Mouse (Mus musculus): ENCODE measurements around the gene Ttll12. TPM values are rescaled to one million over a fixed set of nuclear protein-coding genes. Genes with fewer than 3 reads are reported as not detected.

Gene Ttll12
- total and polyA plus RNA-seq, 3 experiments = 21.9 to 40.0 (median 31.1) TPM

- in situ Hi-C loops (cut with MboI; ENCODE audit: low pct_ligation_motif_present, low pct_unique_long_range_greater_than_20kb, low sequenced_read_pairs) (no loop called here), dilution Hi-C loops (cut with MboI; ENCODE audit: extremely low pct_ligation_motif_present, extremely low pct_unique_long_range_greater_than_20kb, low sequenced_read_pairs) (no loop called here)
- Histone ChIP-seq H3K27ac (ENCODE audit: insufficient read depth, low read depth) (no peak overlapping the region), H3K4me2 (ENCODE audit: insufficient read depth, low read depth, poor library complexity, severe bottlenecking) (peak overlapping the region; percentile 11), H3K36me3 (replicated peaks in 1 of 2; ENCODE audit: control insufficient read depth in 1 of 2, insufficient read depth in 1 of 2, low read length in 1 of 2) (peaks cover 0 to 38% of the 10 kb centered on the region in 2 experiments), H3K27me3 (replicated peaks) (no peaks in the 10 kb centered on the region), H3K79me2 (replicated peaks; ENCODE audit: control insufficient read depth, extremely low read depth, insufficient read depth, poor library complexity, severe bottlenecking) (peaks cover 13% of the 10 kb centered on the region), H3K9me3 (replicated peaks; ENCODE audit: low read length) (no peaks in the 10 kb centered on the region), H3K9ac (ENCODE audit: insufficient read depth, low read depth) (peak overlapping the region; percentile 74; the same call in 1 of the 2 replicates), H3K4me3 (replicated peaks in 1 of 3; ENCODE audit: low read depth in 2 of 3, low read length in 2 of 3, poor library complexity in 1 of 3) (peak overlapping the region; percentile 87 to 94 (median 88)), H3K4me1 (ENCODE audit: control insufficient read depth in 1 of 2, insufficient read depth in 2 of 2) (peaks cover 6 to 23% of the 10 kb centered on the region in 2 experiments; a peak in 3 of 4 replicates)
- no peak for TF ChIP-seq NRF1 (IDR thresholded peaks at IDR 0.05; ENCODE audit: low read depth, low read length)
- TF ChIP-seq MAZ (IDR thresholded peaks at IDR 0.05; ENCODE audit: low read depth, low read length) = no peak
- no peak for TF ChIP-seq GABPA (IDR thresholded peaks at IDR 0.05; ENCODE audit: insufficient replicate concordance, low read depth, low read length)
- no peak for TF ChIP-seq JUND (conservative IDR thresholded peaks at IDR 0.05; ENCODE audit: low read depth, low read length)
- TF ChIP-seq MYC (IDR thresholded peaks at IDR 0.05; ENCODE audit: low read depth, low read length) = no peak
- TF ChIP-seq ZC3H11A (IDR thresholded peaks at IDR 0.05; ENCODE audit: low read depth, low read length) = no peak
- TF ChIP-seq USF2 (conservative IDR thresholded peaks at IDR 0.05; ENCODE audit: low read depth, low read length) = no peak
- TF ChIP-seq MEF2A (IDR thresholded peaks at IDR 0.05; ENCODE audit: borderline replicate concordance, low read depth, low read length) = no peak
- TF ChIP-seq EP300 (IDR thresholded peaks at IDR 0.05; ENCODE audit: low read length) = no peak
- no peak for TF ChIP-seq ZMIZ1 (IDR thresholded peaks at IDR 0.05; ENCODE audit: low read depth, low read length)
- TF ChIP-seq PAX5 (IDR thresholded peaks at IDR 0.05; ENCODE audit: low read length) = no peak
- no peak for TF ChIP-seq ZKSCAN1 (IDR thresholded peaks at IDR 0.05; ENCODE audit: borderline replicate concordance, low read depth, low read length)
- no peak for TF ChIP-seq MXI1 (IDR thresholded peaks at IDR 0.05; ENCODE audit: low read depth, low read length)
- TF ChIP-seq CHD1 (IDR thresholded peaks at IDR 0.05; ENCODE audit: low read depth, low read length) = no peak
- TF ChIP-seq CTCF (conservative IDR thresholded peaks at IDR 0.05 in 1 of 2, IDR thresholded peaks at IDR 0.05 in 1 of 2; ENCODE audit: low read depth in 2 of 2, low read length in 2 of 2) = no peak
- TF ChIP-seq BHLHE40 (IDR thresholded peaks at IDR 0.05; ENCODE audit: low read depth, low read length) = no peak
- TF ChIP-seq JUN (IDR thresholded peaks at IDR 0.05; ENCODE audit: insufficient read depth, low read depth, low read length) = no peak
- no peak for TF ChIP-seq ZNF384 (IDR thresholded peaks at IDR 0.05; ENCODE audit: low read depth, low read length)
- no peak for TF ChIP-seq IRF4 (IDR thresholded peaks at IDR 0.05; ENCODE audit: low read depth, low read length)
- peak; percentile 32 for DNase-seq (ENCODE audit: extremely low read depth)
These were observed 1.1 kb downstream of the Ttll12 start for GRCm38 (mm10) chr15:83593702-83594512.

GRCm38 (mm10) chr15:83593189-83593585, 1.8 kb downstream of the Ttll12 start:
- no peak for DNase-seq (ENCODE audit: extremely low read depth)

More at GRCm38 (mm10) chr15:83593189-83593585, 1.8 kb downstream of the Ttll12 start:
- H3K9me3 ChIP-seq (replicated peaks; ENCODE audit: low read length) = no peaks in the 10 kb centered on the region
- H3K4me1 ChIP-seq (ENCODE audit: control insufficient read depth in 1 of 2, insufficient read depth in 2 of 2) = peaks cover 6 to 23% of the 10 kb centered on the region in 2 experiments; a peak in 3 of 4 replicates
- H3K4me2 ChIP-seq (ENCODE audit: insufficient read depth, low read depth, poor library complexity, severe bottlenecking) = peak overlapping the region; percentile 11; the same call in 1 of the 2 replicates
- no peak overlapping the region for H3K4me3 ChIP-seq (replicated peaks in 1 of 3; ENCODE audit: low read depth in 2 of 3, low read length in 2 of 3, poor library complexity in 1 of 3)
- peaks cover 6 to 45% of the 10 kb centered on the region in 2 experiments for H3K36me3 ChIP-seq (replicated peaks in 1 of 2; ENCODE audit: control insufficient read depth in 1 of 2, insufficient read depth in 1 of 2, low read length in 1 of 2)
- H3K27ac ChIP-seq (ENCODE audit: insufficient read depth, low read depth) = no peak overlapping the region
- H3K9ac ChIP-seq (ENCODE audit: insufficient read depth, low read depth) = no peak overlapping the region
- TF ChIP-seq MYC (IDR thresholded peaks at IDR 0.05; ENCODE audit: low read depth, low read length) = no peak
- TF ChIP-seq PAX5 (IDR thresholded peaks at IDR 0.05; ENCODE audit: low read length) = no peak
- no peak for TF ChIP-seq RCOR1 (conservative IDR thresholded peaks at IDR 0.05; ENCODE audit: low read depth, low read length)
- no peak for TF ChIP-seq GABPA (IDR thresholded peaks at IDR 0.05; ENCODE audit: insufficient replicate concordance, low read depth, low read length)
- TF ChIP-seq ETS1 (conservative IDR thresholded peaks at IDR 0.05; ENCODE audit: low read depth, low read length) = no peak
- TF ChIP-seq JUN (IDR thresholded peaks at IDR 0.05; ENCODE audit: insufficient read depth, low read depth, low read length) = no peak
- no peak for TF ChIP-seq ZC3H11A (IDR thresholded peaks at IDR 0.05; ENCODE audit: low read depth, low read length)
- TF ChIP-seq ZMIZ1 (IDR thresholded peaks at IDR 0.05; ENCODE audit: low read depth, low read length) = no peak
- TF ChIP-seq POLR2AphosphoS2 (IDR thresholded peaks at IDR 0.05; ENCODE audit: low read depth, low read length) = no peak
- TF ChIP-seq CHD2 (IDR thresholded peaks at IDR 0.05; ENCODE audit: low read length) = no peak
- TF ChIP-seq TCF12 (IDR thresholded peaks at IDR 0.05; ENCODE audit: low read depth, low read length) = no peak
- no peaks in the 10 kb centered on the region for H3K27me3 ChIP-seq (replicated peaks)
- H3K79me2 ChIP-seq (replicated peaks; ENCODE audit: control insufficient read depth, extremely low read depth, insufficient read depth, poor library complexity, severe bottlenecking) = peaks cover 13% of the 10 kb centered on the region
- in situ Hi-C loops (cut with MboI; ENCODE audit: low pct_ligation_motif_present, low pct_unique_long_range_greater_than_20kb, low sequenced_read_pairs) = no loop called here
- dilution Hi-C loops (cut with MboI; ENCODE audit: extremely low pct_ligation_motif_present, extremely low pct_unique_long_range_greater_than_20kb, low sequenced_read_pairs) = no loop called here
